Comparison of ENCODE assay signal across 20 mouse cellular contexts in genomic region chr11:29765063-29765462, GRCm38 (mm10).
A peak's percentile ranks its signal among the peaks of the same experiment; 100 is the strongest.
DNase-seq lines count a peak whose midpoint lies in the region; ATAC-seq and TF ChIP-seq lines count a peak whose summit lies in the region.
"Had no signal": no experiment of that assay in that cellular context is flagged by ENCODE, and none has a peak within 500 bp of the region (broad histone marks: within the 10 kb centered on the region; RNA-seq: fewer than 3 reads in every experiment).

No protein-coding gene starts in this region.

- no peak for ATAC-seq in hindbrain, postnatal 0 days
- no peak for ATAC-seq in hindbrain, embryonic 11.5 days (ENCODE audit: low FRiP score)
- ATAC-seq: forebrain, embryonic 15.5 days had no signal

- peak; percentile 21 for DNase-seq in hindbrain, postnatal 0 days (ENCODE audit: low spot score)
- no peak for DNase-seq in hindbrain, embryonic 11.5 days (ENCODE audit: low spot score)
- DNase-seq in brain, embryonic 14.5 days (ENCODE audit: low read depth): peak; percentile 56
- peak; percentile 47 for DNase-seq in cerebellum, adult 8-10 months
- peak; percentile 93 for DNase-seq in retina, postnatal 1 day
- no peak for DNase-seq in right cerebral cortex, postnatal 4 days
- no peak for DNase-seq in spleen, adult 12 weeks (ENCODE audit: low spot score)
- DNase-seq: heart, postnatal 4 days; kidney, adult 2 months; kidney, postnatal 14 days; lung, embryonic 14.5 days; spleen, adult 18-20 months; thymus, adult 18-20 months had no signal

- H3K9ac ChIP-seq in hindbrain, postnatal 0 days (replicated peaks; ENCODE audit: low read length): no peak overlapping the region
- no peak overlapping the region for H3K9ac ChIP-seq in hindbrain, embryonic 11.5 days (ENCODE audit: low read depth, low read length)
- H3K9ac ChIP-seq: forebrain, embryonic 15.5 days; lung, embryonic 14.5 days; midbrain, embryonic 12.5 days; neural tube, embryonic 15.5 days had no signal

- 22% methylated on average over 4 of the region's 4 CpGs for WGBS in hindbrain, postnatal 0 days
- 66% methylated on average over 4 of the region's 4 CpGs for WGBS in hindbrain, embryonic 11.5 days

- H3K27ac ChIP-seq in hindbrain, postnatal 0 days: no peak overlapping the region
- H3K27ac ChIP-seq in hindbrain, embryonic 11.5 days (ENCODE audit: low read depth, low read length): no peak overlapping the region
- H3K27ac ChIP-seq: forebrain, embryonic 15.5 days; limb, embryonic 10.5 days; macrophage; midbrain, embryonic 12.5 days; neural tube, embryonic 15.5 days had no signal

- H3K4me1 ChIP-seq in hindbrain, postnatal 0 days (ENCODE audit: insufficient read depth, low read length): no peaks in the 10 kb centered on the region
- no peaks in the 10 kb centered on the region for H3K4me1 ChIP-seq in hindbrain, embryonic 11.5 days (replicated peaks; ENCODE audit: control insufficient read depth, insufficient read depth, low read length)
- H3K4me1 ChIP-seq: forebrain, embryonic 15.5 days; limb, embryonic 10.5 days; midbrain, embryonic 12.5 days; neural tube, embryonic 15.5 days had no signal

- no peaks in the 10 kb centered on the region for H3K27me3 ChIP-seq in hindbrain, postnatal 0 days (ENCODE audit: insufficient read depth, low read length)
- H3K27me3 ChIP-seq in hindbrain, embryonic 11.5 days (ENCODE audit: control insufficient read depth, insufficient read depth, low read length): no peaks in the 10 kb centered on the region
- H3K27me3 ChIP-seq: forebrain, embryonic 15.5 days; midbrain, embryonic 12.5 days; neural tube, embryonic 15.5 days had no signal

- H3K4me3 ChIP-seq in hindbrain, postnatal 0 days (ENCODE audit: low read length): no peak overlapping the region
- no peak overlapping the region for H3K4me3 ChIP-seq in hindbrain, embryonic 11.5 days (ENCODE audit: low read depth, low read length)
- H3K4me3 ChIP-seq: forebrain, embryonic 15.5 days; limb, embryonic 10.5 days; midbrain, embryonic 12.5 days; myocyte; neural tube, embryonic 15.5 days had no signal

- no peaks in the 10 kb centered on the region for H3K9me3 ChIP-seq in hindbrain, postnatal 0 days (ENCODE audit: low read length)
- no peaks in the 10 kb centered on the region for H3K9me3 ChIP-seq in hindbrain, embryonic 11.5 days (ENCODE audit: control insufficient read depth, low read length)
- H3K9me3 ChIP-seq: forebrain, embryonic 15.5 days; limb, embryonic 10.5 days; midbrain, embryonic 12.5 days; neural tube, embryonic 15.5 days had no signal

- no peak for TF ChIP-seq CTCF in hindbrain, postnatal 0 days (IDR thresholded peaks at IDR 0.05; ENCODE audit: low read depth)
- no peak for TF ChIP-seq CTCF in brain, embryonic 14.5 days (IDR thresholded peaks at IDR 0.05; ENCODE audit: borderline replicate concordance, extremely low read depth, insufficient read depth, insufficient read length)

- no peaks in the 10 kb centered on the region; the same call in 1 of the 2 replicates for H3K36me3 ChIP-seq in hindbrain, postnatal 0 days (ENCODE audit: insufficient read depth, low read length)
- H3K36me3 ChIP-seq in hindbrain, embryonic 11.5 days (ENCODE audit: control insufficient read depth, insufficient read depth, low read length): no peaks in the 10 kb centered on the region
- H3K36me3 ChIP-seq: forebrain, embryonic 15.5 days; limb, embryonic 10.5 days; midbrain, embryonic 12.5 days had no signal

- no peak overlapping the region for H3K4me2 ChIP-seq in hindbrain, postnatal 0 days (ENCODE audit: low read depth, low read length)
- H3K4me2 ChIP-seq in hindbrain, embryonic 11.5 days (replicated peaks; ENCODE audit: low read depth, low read length): no peak overlapping the region
- H3K4me2 ChIP-seq: forebrain, embryonic 15.5 days; liver, embryonic 11.5 days; lung, embryonic 14.5 days; midbrain, embryonic 12.5 days; neural tube, embryonic 15.5 days had no signal

- no peak for TF ChIP-seq POLR2A in brain, embryonic 14.5 days (IDR thresholded peaks at IDR 0.05; ENCODE audit: borderline replicate concordance, extremely low read depth, insufficient read depth, insufficient read length, poor library complexity, severe bottlenecking)

Comparison
In these comparisons a context has a peak if more than half of its experiments do, and no peak if none do; other contexts are left out.
1. DNase-seq: peak in hindbrain, postnatal 0 days (single experiment), brain, embryonic 14.5 days (single experiment), cerebellum, adult 8-10 months (single experiment) and retina, postnatal 1 day (single experiment); none in hindbrain, embryonic 11.5 days (single experiment), right cerebral cortex, postnatal 4 days (single experiment) and spleen, adult 12 weeks (single experiment).